Mouse (Mus musculus) retina, postnatal 7 days (tissue): ENCODE data around the gene Pou2af1.

ENCODE experiments used
- DNase-seq: peaks from one replicate; pipeline ENCODE4 v3.0.0-alpha.2; 2012; ENCODE audit warnings: low read depth, low spot score

Gene Pou2af1

DNA sequence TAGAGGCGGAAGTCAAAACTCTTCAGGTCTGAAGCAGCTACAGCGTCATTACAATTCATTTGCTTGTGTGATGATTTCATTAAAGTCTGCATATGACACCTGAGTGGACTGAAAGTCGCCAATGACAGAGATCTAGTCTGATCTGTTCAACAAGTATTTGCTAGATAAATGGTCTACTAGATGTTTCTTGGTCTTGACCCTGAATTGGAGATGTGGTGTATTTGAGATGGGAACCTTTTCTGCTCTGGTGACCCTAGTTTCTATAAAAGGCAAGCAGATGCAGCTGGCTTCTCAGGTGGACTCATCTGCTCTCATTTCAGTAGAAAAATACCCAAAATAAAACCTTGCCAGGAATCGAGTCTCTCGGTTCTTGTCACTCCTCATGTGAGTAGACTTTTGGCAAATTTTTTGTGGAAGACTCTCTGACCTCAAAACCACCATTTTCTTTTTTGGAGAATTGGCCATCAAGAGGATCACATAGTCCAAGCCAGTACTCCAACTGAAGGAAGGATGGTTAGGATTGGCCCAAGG is 12.2 kb downstream of the Pou2af1 start:
- no peak for DNase-seq

DNA sequence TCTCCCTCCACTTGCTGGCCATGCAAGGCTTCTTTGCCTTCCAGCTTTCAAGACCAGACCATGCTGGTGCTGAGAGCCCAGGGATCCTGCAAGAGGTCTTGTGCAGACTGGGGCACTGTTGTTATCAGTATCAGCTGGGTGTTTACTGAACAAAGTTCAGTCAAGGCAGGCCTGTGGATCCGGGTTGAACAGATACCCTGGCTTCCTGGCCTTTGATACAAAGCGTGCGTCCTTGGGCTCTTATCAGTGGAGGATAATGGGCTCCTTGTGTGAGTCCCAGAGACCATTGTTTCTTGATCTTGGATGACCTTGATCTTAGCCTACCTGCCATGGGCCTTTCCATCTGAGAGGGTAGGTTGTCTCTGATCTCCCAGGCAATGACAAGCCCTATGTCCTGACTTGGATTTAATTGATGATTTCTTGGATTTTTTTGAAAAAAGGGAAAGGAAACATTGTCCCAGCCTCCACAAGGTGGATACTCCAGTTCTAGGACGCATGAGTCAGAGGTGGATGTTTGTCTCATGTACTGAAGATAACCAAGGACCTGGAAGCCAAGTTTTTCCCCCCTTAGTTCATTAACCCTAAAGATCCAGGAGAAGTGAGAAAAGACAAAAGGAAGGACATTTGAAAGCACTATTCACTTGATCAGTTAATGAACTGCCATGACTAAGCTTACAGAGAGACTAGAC is 17.3 kb downstream of the Pou2af1 start:
- DNase-seq, result no peak

DNA sequence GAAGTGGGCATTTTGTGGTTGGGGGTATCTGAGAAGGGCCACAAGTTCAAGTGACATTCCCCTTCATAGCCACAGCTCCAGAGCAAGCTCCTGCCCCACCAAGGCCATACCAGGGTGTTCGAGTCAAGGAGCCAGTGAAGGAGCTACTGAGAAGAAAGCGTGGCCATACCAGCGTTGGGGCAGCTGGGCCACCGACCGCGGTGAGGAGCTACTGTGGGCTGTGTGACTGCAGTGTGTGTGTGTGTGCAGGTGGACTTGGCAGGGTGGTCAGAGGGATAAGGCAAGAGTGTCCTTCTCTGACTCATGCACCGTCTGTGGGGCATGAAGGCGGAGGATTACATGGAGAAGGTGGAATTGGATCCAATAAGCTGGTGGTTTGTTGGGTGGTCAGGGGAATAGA is 18.7 kb downstream of the Pou2af1 start:
- no peak for DNase-seq

DNA sequence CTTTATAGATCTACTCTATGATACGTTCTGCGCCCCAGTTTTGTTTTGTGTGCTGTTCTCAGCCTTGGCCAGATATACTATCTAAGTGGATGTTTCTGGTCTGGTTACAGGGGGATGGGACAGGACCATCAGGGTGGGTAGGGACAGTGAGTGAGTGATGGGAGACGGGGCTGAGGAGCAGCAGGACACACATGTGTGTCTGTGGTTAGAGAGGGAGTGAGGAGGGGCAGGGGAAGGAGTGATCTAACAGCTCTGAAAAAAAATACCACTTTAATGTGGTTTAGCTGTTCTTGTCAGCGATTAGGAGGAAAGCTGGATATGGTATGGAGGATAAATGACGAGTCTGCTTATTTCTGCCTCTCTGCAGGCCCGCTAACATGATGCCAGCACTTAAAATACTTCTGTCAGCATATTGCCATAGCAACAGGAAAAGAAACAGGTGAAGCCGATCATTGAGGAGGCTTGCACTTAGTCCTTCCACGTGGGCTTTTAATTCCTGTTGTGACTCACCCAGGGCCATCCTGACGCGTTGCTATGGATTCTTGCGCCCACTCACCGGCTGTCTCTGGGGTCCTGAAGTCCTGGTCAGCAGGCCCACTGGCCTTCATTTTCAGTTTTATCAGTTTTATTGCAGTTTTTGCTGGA is 25.4 kb downstream of the Pou2af1 start:
- DNase-seq, result no peak

DNA sequence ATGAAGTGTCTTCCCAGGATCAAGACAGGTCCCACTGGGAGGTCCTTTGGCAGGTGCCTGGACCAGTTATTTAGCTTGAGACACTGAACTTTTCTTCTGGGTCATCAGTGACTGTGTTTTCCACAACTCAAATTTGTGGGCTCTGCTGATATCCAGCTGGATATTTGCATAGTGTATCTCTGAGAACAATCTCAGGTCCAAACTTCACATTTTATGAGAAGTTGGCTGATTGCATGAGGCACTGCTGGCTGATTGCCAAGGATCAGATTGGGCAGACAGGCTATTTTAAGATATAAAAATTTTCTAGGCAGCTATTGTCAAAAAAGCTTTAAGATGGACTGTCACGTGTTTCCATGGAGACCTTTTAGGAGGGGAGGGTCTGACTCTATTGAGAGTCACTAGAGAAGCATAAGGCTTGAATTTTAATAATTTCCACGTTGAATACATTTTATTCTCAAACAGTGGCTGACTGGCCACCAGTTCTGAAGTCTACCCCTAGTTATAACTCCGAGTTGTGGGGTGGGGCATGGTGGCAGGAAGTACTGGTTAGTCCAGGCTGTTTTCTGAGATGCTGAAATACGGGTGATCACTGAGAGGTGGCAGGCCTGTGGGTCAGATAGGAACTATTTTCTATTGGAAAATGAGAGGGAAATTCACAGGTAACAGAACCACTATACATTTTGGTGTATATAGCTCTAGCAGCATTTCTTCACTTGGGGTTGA is 43.4 kb downstream of the Pou2af1 start:
- no peak for DNase-seq

DNA sequence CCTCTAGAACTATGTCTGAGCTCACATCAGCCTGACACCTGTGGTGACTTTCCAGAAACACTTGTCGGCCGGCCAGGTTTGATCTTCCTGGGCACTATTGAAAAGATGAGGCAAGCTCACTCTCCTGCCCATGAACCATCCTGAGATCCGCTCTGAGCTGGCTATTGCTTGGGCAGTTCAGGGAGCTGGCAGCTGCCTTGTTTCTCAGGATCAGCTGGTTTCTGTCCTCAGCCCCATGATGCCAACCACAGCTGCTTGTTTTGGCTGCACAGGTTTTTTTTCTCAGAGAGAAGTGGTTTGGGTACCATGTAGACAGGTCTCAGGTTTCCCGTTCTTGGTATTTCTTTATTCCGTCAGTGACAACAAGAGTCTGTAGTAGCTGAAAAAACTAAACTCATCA is 44.9 kb downstream of the Pou2af1 start:
- no peak for DNase-seq

DNA sequence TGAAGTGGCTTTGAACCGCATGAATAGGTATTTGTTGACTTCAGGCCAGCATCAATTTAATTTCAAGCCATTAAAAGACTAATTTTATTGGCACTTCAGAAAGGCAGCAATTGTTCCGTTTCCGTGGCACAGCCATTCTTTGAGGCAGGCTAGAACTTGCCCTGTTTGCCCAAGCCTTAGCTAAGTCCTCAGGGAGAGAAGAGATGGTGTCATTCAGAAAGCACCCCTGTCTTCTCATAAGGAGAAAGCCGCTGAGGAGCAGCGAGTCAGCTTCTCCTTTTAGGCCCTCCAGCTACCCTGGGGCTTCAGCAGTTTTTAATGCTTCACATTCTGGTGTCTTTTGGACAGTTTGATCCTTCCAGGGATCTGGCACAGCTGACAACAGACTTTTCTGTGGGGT is 55.3 kb downstream of the Pou2af1 start:
- no peak for DNase-seq

DNA sequence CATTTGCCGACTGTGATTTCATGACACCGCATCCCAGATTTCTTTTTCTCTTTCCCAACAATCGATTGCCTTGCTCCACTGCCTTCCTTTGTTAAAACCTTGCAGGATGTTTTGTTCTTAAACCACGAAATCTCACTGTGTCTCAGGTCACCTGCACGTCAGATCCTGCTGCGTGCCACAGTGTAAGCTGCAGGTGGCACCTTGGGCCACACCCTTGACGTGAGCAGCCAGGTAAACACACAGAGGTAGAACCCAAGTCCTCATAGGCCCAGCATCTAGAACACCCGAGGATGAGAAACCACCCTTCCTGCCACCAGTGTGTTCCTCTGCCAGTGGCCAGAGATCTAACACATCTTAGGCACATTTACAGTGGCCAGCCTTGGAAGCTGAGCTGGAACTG is 57.6 kb downstream of the Pou2af1 start:
- no peak for DNase-seq

DNA sequence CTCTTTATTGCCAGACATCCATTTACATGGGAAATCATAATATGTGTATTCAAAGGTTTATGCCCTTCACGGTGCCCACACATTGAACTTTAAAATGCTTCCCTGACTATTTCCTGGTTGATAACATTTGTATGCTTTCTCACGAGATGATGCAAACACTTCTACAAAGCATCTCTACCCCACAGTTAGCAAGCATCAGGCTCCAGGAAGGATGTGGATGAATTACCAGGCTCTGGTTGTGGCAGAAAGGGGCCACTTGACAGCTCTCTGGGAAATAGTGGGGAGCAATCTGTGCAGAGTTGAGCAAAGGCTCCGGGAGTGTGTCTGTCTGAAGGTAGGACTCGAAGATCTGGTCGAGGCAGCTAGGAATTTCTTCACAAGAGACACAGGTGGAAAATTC is 58.6 kb downstream of the Pou2af1 start:
- no peak for DNase-seq

DNA sequence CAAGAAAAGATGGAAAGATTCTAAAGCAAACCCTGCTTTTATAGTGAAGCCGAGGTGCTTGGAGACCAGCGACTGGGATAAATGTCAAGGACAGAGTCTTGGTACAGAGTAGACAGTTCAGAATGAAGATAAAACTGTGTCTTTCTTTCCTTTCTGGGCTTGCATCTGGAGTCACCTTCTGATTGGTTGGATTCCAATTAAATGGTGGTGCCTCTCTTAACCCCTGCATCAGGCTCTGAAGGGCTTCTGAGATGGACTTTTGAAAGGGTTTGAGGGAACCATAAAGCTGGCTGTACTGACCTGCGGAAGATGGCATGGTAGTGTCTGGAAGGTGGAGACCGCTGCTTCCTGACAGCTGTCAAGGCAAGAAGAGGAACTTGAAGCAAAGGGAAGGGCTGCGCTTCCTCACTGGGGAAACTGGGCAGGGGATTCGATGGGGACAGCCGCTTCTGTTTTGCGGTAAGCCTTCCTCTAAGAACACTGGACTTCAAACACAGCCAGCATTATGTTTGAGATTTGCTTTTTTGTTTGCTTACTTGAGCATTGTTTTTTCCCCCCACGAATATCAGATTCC is 60.2 kb downstream of the Pou2af1 start:
- no peak for DNase-seq

DNA sequence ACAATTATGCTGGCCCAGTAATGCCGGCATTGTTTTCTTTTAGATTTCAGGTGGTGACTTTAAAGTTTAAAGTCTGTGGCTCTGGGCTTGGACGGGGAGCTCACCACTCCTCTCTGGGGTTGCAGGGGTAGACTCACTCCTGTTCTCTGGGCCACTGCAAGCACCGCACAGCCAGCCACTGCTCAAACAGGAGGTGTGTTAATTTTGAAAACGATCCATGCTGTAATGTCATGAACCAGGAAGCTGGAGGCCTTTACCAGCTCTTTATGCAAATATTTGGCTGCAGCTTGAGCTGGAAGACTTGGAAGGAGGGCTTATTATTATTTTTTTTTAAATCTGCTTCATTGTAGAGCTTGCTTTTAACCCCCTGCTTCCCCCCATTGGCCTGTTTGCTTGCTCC is 61.2 kb downstream of the Pou2af1 start:
- no peak for DNase-seq

DNA sequence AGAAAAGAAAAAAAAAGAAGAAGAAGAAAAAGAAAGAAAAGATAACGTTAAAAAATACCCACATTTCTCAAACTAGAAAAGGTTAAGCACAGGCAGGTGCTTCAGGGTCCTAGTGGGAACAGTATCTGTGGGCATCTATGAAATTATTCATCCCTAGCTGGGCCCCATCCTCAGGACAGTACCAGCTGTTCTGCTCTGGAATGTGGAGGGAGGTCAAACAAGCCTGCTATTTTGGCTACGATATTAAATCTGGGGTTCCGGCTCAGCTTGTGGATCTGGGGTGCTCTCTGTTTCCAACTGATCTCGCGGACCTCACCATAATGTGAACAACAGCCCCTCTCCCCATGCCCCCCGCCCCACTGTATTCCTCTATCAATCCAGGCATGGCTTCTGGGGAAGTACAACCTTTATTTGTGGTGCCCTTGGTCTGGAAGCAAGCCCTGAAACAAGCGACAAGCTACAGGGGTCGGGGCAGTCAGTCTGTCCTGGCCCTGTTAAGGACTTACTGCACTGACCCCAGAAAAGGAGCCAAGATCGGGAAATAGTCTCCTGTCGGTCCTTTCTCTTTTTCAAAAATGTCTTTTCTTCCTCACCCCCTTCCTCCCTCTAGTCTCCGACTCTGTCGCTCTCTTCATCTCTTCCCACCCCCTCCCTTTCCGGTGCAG is 64.5 kb downstream of the Pou2af1 start:
- no peak for DNase-seq

DNA sequence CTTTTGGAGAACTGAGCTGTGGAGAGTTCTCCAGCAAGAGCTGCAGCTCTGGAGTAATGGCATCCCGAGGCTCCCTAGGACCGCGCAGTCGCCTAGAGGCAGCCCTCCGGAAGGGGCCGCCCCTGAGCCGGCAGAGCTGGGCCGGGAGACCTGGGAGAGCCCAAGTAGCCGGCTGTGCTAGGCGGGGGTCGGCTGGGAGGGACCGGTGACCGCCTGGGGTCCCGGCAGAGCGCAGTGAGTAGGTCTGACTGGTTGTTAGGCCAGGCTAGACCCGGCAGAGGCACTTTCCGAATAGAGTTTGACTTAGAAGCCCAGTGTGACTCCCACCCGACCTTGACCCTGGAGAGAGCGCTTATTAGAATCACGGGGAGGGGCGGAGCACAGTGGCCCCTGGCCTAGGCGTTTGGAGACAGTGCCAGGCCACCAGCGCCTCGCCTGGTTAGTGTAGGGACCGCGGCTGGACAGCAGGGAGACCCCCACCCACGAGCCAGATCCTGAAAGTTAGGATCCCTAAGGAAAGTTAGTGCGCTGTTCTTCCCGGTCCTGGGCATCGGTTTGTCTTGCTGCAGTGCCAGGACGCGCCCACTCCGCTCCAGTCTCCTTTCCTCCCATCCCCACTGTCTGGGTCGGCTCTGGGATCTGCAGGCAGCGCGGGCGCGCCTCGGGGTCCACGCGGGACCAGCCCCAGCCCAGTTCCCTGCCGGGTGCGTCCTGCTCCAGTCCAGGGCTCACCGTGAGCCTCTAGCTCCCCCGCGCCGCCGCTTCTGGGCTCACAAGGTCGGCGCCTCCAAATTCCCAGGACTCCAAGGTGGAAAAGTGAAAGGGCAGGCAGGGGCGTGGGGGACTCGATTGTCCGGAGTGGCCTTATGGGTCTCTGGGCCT is 65.2 kb downstream of the Pou2af1 start, which contains the start of gene Colca2:
Gene Colca2 (minus strand): TSS at position 70 of the 882 bp plus-strand sequence.
- DNase-seq, result no peak

DNA sequence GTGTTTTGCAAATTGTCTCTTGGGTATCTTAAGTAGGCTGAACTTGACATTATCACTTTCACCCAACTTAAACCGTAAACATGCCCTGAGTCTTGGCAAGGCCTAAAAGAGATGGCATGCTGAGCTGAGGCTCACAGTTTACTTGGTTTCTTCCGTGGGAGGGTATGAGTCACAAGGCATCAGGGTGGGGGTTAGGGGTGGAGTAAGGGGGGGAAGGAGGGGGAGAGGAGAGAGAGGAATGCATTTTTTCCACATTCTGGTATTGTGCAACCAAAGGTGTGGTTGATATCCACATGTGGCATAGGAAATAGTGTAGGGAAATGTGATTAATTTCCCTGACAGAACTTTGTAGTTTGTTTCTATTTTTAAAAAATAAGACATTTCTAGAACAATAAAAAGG is 72.6 kb downstream of the Pou2af1 start:
- no peak for DNase-seq
